Mouse (Mus musculus): Measurements from ENCODE around the gene Ubtd2. TPM values are rescaled to one million over a fixed set of nuclear protein-coding genes. Genes with fewer than 3 reads are reported as not detected.

Gene Ubtd2
- polyA plus RNA-seq, 1 experiment from 2014 or later: 4.5 TPM

DNA sequence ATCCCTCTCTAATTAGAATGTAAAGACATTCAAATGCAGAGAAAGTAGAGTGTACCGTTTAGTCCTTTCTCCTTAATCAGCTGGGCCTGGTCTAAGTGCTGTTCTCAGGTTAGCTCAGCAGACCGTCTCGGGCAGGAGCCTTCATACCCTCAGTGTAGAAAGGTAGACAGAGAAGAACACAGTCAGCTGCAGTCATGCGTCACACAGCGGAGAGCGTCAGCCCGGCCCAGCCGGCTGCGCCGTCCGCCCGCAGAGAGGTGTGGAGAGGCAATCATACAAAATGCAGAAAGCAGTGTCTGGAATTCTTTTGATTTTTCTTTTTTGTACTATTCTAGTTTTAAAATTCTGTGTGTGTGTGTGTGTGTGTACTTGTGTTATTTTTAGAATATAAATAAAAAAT, 90.4 kb downstream of the Ubtd2 start:
- Histone ChIP-seq H3K9me3 (replicated peaks; ENCODE audit: control insufficient read depth, low read length) (no peaks in the 10 kb centered on the region), H3K4me3 (ENCODE audit: low read depth, low read length) (no peak overlapping the region), H3K9ac (ENCODE audit: low read depth, low read length) (no peak overlapping the region), H3K36me3 (ENCODE audit: control insufficient read depth, insufficient read depth) (no peaks in the 10 kb centered on the region), H3K4me2 (ENCODE audit: low read depth, low read length) (no peak overlapping the region), H3K27ac (ENCODE audit: low read length) (no peak overlapping the region), H3K27me3 (ENCODE audit: control insufficient read depth, insufficient read depth, low read depth, low read length) (no peaks in the 10 kb centered on the region), H3K4me1 (ENCODE audit: control insufficient read depth, low read depth, low read length) (peaks cover 38% of the 10 kb centered on the region)
- WGBS (ENCODE audit: insufficient replicate concordance): 86% methylated on average over 12 of the region's 12 CpGs
- ATAC-seq (ENCODE audit: low read depth): no peak

DNA sequence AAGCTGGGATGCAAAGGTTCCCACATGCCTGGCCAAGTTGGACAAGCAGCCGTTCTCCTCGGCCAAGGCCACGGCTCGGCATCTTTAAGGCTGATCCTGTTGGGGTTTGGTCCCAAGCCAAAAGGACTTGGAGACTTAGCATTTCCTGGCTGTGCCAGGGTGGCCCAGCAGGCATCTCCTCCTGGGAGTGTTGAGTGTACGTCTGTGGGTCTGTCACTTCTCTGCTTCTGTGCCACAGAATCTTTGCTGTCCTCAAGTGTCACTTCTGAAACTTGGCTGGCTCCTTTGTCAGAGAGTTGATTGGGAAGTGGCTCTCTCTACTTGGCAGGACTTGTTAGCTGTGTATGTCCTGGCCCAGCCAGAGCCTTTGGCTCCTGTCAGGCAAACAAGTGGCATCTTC, 91.3 kb downstream of the Ubtd2 start:
- Histone ChIP-seq H3K4me1 (ENCODE audit: control insufficient read depth, low read depth, low read length) (peaks cover 36% of the 10 kb centered on the region), H3K4me3 (ENCODE audit: low read depth, low read length) (no peak overlapping the region), H3K27ac (ENCODE audit: low read length) (no peak overlapping the region), H3K36me3 (ENCODE audit: control insufficient read depth, insufficient read depth) (no peaks in the 10 kb centered on the region), H3K9me3 (replicated peaks; ENCODE audit: control insufficient read depth, low read length) (no peaks in the 10 kb centered on the region), H3K27me3 (ENCODE audit: control insufficient read depth, insufficient read depth, low read depth, low read length) (no peaks in the 10 kb centered on the region), H3K4me2 (ENCODE audit: low read depth, low read length) (no peak overlapping the region), H3K9ac (ENCODE audit: low read depth, low read length) (no peak overlapping the region)
- WGBS (ENCODE audit: insufficient replicate concordance): 71% methylated on average over 5 of the region's 5 CpGs
- ATAC-seq (ENCODE audit: low read depth): no peak

GRCm38 (mm10) chr11:32547391-32547947, 92.3 kb downstream of the Ubtd2 start:
- H3K27ac ChIP-seq (ENCODE audit: low read length): no peak overlapping the region
- no peaks in the 10 kb centered on the region for H3K36me3 ChIP-seq (ENCODE audit: control insufficient read depth, insufficient read depth)
- no peak for ATAC-seq (ENCODE audit: low read depth)
- H3K9me3 ChIP-seq (replicated peaks; ENCODE audit: control insufficient read depth, low read length): no peaks in the 10 kb centered on the region
- WGBS (ENCODE audit: insufficient replicate concordance): 64% methylated on average over 10 of the region's 10 CpGs
- no peak overlapping the region for H3K4me2 ChIP-seq (ENCODE audit: low read depth, low read length)
- H3K9ac ChIP-seq (ENCODE audit: low read depth, low read length): no peak overlapping the region
- no peaks in the 10 kb centered on the region for H3K27me3 ChIP-seq (ENCODE audit: control insufficient read depth, insufficient read depth, low read depth, low read length)
- H3K4me1 ChIP-seq (ENCODE audit: control insufficient read depth, low read depth, low read length): peaks cover 30% of the 10 kb centered on the region
- no peak overlapping the region for H3K4me3 ChIP-seq (ENCODE audit: low read depth, low read length)

- WGBS (ENCODE audit: insufficient replicate concordance): 77% methylated on average over 4 of the region's 4 CpGs
- Histone ChIP-seq H3K4me2 (ENCODE audit: low read depth, low read length) (no peak overlapping the region), H3K4me1 (ENCODE audit: control insufficient read depth, low read depth, low read length) (peaks cover 28% of the 10 kb centered on the region)
Measured at GRCm38 (mm10) chr11:32548240-32548639, 93.1 kb downstream of the Ubtd2 start.

DNA sequence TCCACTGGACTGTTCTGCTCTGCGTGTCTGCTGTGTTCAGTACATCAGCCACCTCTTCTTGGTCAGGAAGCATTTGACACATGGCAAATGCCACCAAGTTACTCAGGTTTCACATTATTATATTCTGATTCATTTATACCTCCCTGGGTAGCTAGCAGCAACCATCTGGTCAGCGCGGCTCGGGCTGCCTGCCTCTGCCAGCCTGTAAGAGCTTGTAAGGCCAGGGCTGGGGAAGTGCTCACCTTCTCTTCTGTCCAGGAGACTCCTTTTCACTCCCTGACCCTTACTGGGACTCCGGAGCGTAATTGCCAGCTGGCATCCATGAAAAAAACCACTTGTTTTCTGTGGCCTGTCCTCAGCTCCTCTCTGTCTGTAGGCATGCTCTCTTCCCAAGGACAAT, 94.1 kb downstream of the Ubtd2 start:
- Histone ChIP-seq H3K4me1 (ENCODE audit: control insufficient read depth, low read depth, low read length) (peaks cover 28% of the 10 kb centered on the region), H3K9ac (ENCODE audit: low read depth, low read length) (no peak overlapping the region), H3K27me3 (ENCODE audit: control insufficient read depth, insufficient read depth, low read depth, low read length) (no peaks in the 10 kb centered on the region), H3K4me2 (ENCODE audit: low read depth, low read length) (no peak overlapping the region), H3K27ac (ENCODE audit: low read length) (no peak overlapping the region), H3K36me3 (ENCODE audit: control insufficient read depth, insufficient read depth) (no peaks in the 10 kb centered on the region), H3K9me3 (replicated peaks; ENCODE audit: control insufficient read depth, low read length) (no peaks in the 10 kb centered on the region), H3K4me3 (ENCODE audit: low read depth, low read length) (no peak overlapping the region)
- 91% methylated on average over 6 of the region's 6 CpGs for WGBS (ENCODE audit: insufficient replicate concordance)
- ATAC-seq (ENCODE audit: low read depth): no peak

More at GRCm38 (mm10) chr11:32548240-32548639, 93.1 kb downstream of the Ubtd2 start:
- H3K9me3 ChIP-seq (replicated peaks; ENCODE audit: control insufficient read depth, low read length): no peaks in the 10 kb centered on the region
- H3K4me3 ChIP-seq (ENCODE audit: low read depth, low read length): no peak overlapping the region
- no peaks in the 10 kb centered on the region for H3K27me3 ChIP-seq (ENCODE audit: control insufficient read depth, insufficient read depth, low read depth, low read length)
- no peak for ATAC-seq (ENCODE audit: low read depth)
- no peaks in the 10 kb centered on the region for H3K36me3 ChIP-seq (ENCODE audit: control insufficient read depth, insufficient read depth)
- no peak overlapping the region for H3K9ac ChIP-seq (ENCODE audit: low read depth, low read length)
- no peak overlapping the region for H3K27ac ChIP-seq (ENCODE audit: low read length)

DNA sequence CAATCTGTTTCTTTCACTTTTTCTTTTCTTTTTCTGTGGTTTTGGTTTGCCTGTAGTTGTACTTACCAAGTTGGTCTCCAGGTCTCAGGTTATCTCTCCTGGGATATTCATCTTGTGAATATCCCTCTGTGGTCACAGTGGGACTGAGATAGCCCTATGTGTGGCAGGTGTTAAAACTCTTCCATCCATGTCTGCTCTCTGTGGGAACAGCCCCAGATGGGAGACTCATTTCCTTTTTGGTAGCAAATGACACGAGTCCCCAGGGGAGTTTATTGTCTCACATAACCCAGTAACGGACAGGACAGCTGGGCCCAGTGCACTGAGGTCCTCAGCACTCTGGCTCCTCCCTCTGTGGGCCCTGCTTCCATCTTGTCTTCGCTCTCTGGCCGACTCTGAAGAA, 94.9 kb downstream of the Ubtd2 start:
- Histone ChIP-seq H3K27ac (ENCODE audit: low read length) (no peak overlapping the region), H3K4me1 (ENCODE audit: control insufficient read depth, low read depth, low read length) (peaks cover 35% of the 10 kb centered on the region), H3K27me3 (ENCODE audit: control insufficient read depth, insufficient read depth, low read depth, low read length) (no peaks in the 10 kb centered on the region), H3K4me3 (ENCODE audit: low read depth, low read length) (no peak overlapping the region), H3K9ac (ENCODE audit: low read depth, low read length) (no peak overlapping the region), H3K36me3 (ENCODE audit: control insufficient read depth, insufficient read depth) (no peaks in the 10 kb centered on the region), H3K9me3 (replicated peaks; ENCODE audit: control insufficient read depth, low read length) (no peaks in the 10 kb centered on the region), H3K4me2 (ENCODE audit: low read depth, low read length) (no peak overlapping the region)
- WGBS (ENCODE audit: insufficient replicate concordance): 53% methylated on average over 4 of the region's 4 CpGs
- no peak for ATAC-seq (ENCODE audit: low read depth)

DNA sequence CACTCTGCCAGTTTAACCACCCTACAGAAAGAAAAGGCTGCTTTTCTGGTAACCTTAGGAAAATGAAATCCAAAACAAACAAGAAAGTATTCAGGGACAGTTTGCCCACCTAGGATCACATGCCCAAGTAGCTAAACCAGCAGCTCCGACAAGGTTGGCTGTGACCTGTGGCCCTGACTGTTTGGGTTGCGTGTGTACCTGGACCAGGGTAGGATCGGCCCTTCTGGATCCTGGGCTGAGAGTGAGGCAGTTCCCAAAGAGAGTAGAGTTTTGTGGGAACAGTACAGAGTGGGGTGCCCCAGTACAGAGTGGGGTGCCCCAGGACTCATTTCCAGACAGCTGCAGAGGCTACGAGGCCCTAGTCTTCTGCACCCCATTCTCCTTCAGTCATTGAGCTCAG, 95.9 kb downstream of the Ubtd2 start:
- Histone ChIP-seq H3K27ac (ENCODE audit: low read length) (no peak overlapping the region), H3K4me1 (ENCODE audit: control insufficient read depth, low read depth, low read length) (peaks cover 40% of the 10 kb centered on the region), H3K4me2 (ENCODE audit: low read depth, low read length) (no peak overlapping the region), H3K9ac (ENCODE audit: low read depth, low read length) (no peak overlapping the region), H3K36me3 (ENCODE audit: control insufficient read depth, insufficient read depth) (no peaks in the 10 kb centered on the region), H3K9me3 (replicated peaks; ENCODE audit: control insufficient read depth, low read length) (no peaks in the 10 kb centered on the region), H3K27me3 (ENCODE audit: control insufficient read depth, insufficient read depth, low read depth, low read length) (no peaks in the 10 kb centered on the region), H3K4me3 (ENCODE audit: low read depth, low read length) (no peak overlapping the region)
- no peak for ATAC-seq (ENCODE audit: low read depth)
- 75% methylated on average over 4 of the region's 4 CpGs for WGBS (ENCODE audit: insufficient replicate concordance)

DNA sequence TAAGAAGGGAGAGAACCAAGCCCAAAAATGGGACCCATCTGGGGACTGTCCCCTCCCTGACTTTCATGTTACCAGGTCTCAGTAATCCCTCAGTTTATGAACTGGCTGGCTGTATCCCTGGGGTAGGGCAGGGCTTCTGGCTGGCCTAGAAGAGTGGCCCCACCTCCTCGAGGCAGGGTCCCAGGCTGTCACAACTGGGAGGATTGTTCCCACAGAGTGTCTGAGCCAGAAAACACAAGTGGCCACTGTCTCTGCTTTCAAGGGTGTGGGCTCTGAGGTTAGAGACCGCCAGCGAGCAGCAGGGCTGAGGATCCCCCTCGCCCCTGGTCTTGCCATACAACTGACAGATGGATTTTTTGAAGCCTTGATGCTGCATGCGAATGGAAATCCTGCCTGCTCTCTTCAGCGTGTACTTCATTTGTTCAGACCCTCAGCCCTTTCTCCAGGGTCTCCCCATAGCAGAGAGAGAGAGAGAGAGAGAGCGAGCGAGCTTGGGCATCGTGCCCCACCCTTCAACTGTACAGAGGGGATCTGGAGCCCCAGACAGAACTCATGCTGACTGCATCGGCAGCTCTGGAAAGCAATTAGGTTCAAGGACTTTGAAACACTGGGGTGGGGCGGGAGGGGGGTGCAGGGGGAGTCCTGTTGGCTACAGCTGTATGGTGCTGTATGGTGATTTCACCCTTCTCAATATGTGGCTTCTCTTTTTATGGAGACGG, 96.6 kb downstream of the Ubtd2 start:
- Histone ChIP-seq H3K9ac (ENCODE audit: low read depth, low read length) (no peak overlapping the region), H3K36me3 (ENCODE audit: control insufficient read depth, insufficient read depth) (no peaks in the 10 kb centered on the region), H3K4me3 (ENCODE audit: low read depth, low read length) (no peak overlapping the region), H3K27me3 (ENCODE audit: control insufficient read depth, insufficient read depth, low read depth, low read length) (no peaks in the 10 kb centered on the region), H3K27ac (ENCODE audit: low read length) (no peak overlapping the region), H3K4me1 (ENCODE audit: control insufficient read depth, low read depth, low read length) (peaks cover 40% of the 10 kb centered on the region), H3K9me3 (replicated peaks; ENCODE audit: control insufficient read depth, low read length) (no peaks in the 10 kb centered on the region), H3K4me2 (ENCODE audit: low read depth, low read length) (no peak overlapping the region)
- ATAC-seq (ENCODE audit: low read depth): no peak
- WGBS (ENCODE audit: insufficient replicate concordance): 66% methylated on average over 12 of the region's 12 CpGs

- no peak overlapping the region for H3K4me3 ChIP-seq (ENCODE audit: low read depth, low read length)
- ATAC-seq (ENCODE audit: low read depth): no peak
- H3K4me1 ChIP-seq (ENCODE audit: control insufficient read depth, low read depth, low read length): peaks cover 40% of the 10 kb centered on the region
- H3K27me3 ChIP-seq (ENCODE audit: control insufficient read depth, insufficient read depth, low read depth, low read length): no peaks in the 10 kb centered on the region
- no peaks in the 10 kb centered on the region for H3K36me3 ChIP-seq (ENCODE audit: control insufficient read depth, insufficient read depth)
- no peaks in the 10 kb centered on the region for H3K9me3 ChIP-seq (replicated peaks; ENCODE audit: control insufficient read depth, low read length)
- H3K9ac ChIP-seq (ENCODE audit: low read depth, low read length): no peak overlapping the region
- H3K4me2 ChIP-seq (ENCODE audit: low read depth, low read length): no peak overlapping the region
- H3K27ac ChIP-seq (ENCODE audit: low read length): 0 out of 2 replicates have a peak overlapping the region, but pooled peaks have one; percentile 15
- WGBS (ENCODE audit: insufficient replicate concordance): 63% methylated on average over 13 of the region's 13 CpGs
Measured at GRCm38 (mm10) chr11:32552401-32553090, 97.4 kb downstream of the Ubtd2 start.
